Mouse (Mus musculus) left cerebral cortex, postnatal 14 days (tissue): ENCODE measurements around the gene Zmynd8. TPM values are rescaled to one million over a fixed set of nuclear protein-coding genes. Genes with fewer than 3 reads are reported as not detected.
A peak's percentile ranks its signal among the peaks of the same experiment; 100 is the strongest.
"Not testable (repeated sequence)": the region's sequence is repeated elsewhere in the genome, so short reads cannot be mapped to it uniquely, and the experiment has no call there.

Source experiments
- DNase-seq, 2 experiments: peaks; one replicate each; pipeline ENCODE4 v3.0.0; 2021 to 2022; ENCODE audit warnings: low spot score in 2 of 2, mixed read lengths in 1 of 2
- intact Hi-C: fragments of 180-260 bp; cut with DNase I; formaldehyde crosslinking; loops from one replicate; pipeline ENCODE4 v1.15.1; 2025
- total RNA-seq, 2 experiments: library from RNA; stranded (reverse); gene quantifications; 2 replicates each; pipeline ENCODE4 v1.2.3; 2021

Zmynd8 gene
- total RNA-seq, 2 experiments from 2014 or later, result 130 to 171 TPM

DNA sequence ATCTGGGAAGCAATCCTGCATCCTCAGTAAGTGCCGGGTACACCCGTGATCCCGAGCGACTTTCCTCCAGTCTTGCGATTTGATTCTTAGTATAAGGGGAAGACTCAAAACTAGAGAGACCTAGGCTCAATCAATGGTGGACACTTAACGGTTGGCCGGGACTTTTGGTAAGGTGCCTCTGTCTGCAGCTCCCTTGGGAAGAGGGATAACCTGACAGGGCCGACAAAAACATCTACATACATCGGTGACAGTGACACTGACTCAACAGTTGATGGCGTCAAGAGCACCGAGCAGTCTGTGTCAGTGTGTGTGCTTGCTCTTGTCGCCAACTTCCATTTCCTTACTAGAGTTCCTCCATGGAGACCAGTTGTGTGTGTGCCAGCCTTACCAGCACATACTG lies 77.1 kb downstream of the Zmynd8 start:
- intact Hi-C loops, result loop anchor here (10.0 kb wide), 1 partner anchor 223 kb away; no protein-coding TSS in a partner anchor
- no peak for DNase-seq

DNA sequence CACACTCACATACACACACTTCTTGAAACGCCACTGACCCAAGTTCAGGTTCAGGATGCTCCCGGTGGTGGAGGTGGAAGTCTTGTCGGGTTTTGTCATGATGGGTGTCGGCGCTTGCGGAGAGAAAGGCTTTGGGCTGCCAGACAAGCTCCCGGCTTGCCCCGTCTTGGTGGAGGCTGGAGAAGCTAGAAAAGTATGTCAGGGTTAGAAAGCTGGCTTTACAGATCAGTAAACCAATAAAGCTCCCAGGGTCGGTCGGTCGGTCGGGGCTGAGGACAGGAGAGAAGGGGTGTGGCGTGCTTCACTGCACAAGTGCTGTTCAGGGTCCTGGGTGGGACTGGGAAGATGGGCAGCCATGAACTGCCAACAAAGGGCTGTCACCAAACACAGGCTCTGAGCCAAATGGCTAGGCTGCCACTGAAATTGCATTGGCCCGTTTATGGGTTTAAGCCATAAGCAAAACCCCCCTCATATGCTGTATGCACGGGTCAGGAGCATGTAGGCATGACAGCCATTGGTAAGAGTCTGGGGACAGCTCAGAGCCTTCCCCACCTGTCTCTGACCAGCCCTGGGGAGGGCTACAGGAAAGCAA lies 78.2 kb downstream of the Zmynd8 start:
- DNase-seq, result no peak
- intact Hi-C loops, result loop anchor here (10.0 kb wide), 1 partner anchor 224 kb away; no protein-coding TSS in a partner anchor

DNA sequence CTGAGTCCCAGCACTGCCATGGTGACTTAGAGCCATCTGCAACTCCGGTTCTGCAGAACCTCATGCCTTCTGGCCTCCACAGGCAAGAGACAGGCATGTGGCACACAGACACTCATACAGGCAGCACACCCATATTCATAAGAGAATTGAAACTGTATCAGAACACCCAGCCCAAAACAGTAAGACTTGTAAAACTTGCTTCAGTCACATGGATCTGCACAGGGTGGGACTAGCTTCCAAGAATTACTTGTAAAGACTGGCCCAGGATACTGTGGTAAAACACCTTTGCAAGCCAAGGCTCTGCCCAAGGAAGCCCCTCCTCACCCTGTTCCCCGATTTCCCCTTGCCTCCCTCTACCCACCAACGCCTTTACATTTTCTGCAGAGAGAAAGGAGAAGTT lies 78.7 kb downstream of the Zmynd8 start:
- no peak for DNase-seq
- intact Hi-C loops, result loop anchor here (10.0 kb wide), 1 partner anchor 225 kb away; no protein-coding TSS in a partner anchor

GRCm38 (mm10) chr2:165818985-165819948 lies 79.5 kb downstream of the Zmynd8 start:
- intact Hi-C loops, result loop anchor here (2.0 kb wide), 1 partner anchor 96 kb away; no protein-coding TSS in a partner anchor
- DNase-seq, result peak; percentile 82 to 92

GRCm38 (mm10) chr2:165818570-165818969 lies 80.2 kb downstream of the Zmynd8 start:
- intact Hi-C loops, result loop anchor here (2.0 kb wide), 1 partner anchor 96 kb away; no protein-coding TSS in a partner anchor
- no peak for DNase-seq

DNA sequence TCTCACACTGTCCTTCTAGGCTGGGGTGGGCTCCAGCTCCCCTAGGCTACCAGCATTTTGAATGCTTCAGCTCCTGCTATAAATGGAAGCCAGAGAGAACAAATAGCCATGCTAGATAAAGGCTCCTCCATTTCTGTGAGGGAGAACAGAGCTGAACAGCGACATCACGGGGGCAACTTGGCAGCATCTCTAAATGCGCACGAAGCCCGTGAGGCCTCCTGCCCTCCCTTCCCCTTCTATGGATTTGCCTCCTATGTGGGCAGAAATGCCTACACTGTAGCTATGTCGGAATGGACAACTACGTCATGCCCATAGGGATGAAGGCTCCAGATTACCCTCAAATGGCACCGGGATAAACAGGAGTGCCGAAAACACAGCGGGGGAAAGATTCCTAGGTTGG lies 81.4 kb downstream of the Zmynd8 start:
- DNase-seq, result peak; percentile 62 to 72
- intact Hi-C loops, result no loop called here

DNA sequence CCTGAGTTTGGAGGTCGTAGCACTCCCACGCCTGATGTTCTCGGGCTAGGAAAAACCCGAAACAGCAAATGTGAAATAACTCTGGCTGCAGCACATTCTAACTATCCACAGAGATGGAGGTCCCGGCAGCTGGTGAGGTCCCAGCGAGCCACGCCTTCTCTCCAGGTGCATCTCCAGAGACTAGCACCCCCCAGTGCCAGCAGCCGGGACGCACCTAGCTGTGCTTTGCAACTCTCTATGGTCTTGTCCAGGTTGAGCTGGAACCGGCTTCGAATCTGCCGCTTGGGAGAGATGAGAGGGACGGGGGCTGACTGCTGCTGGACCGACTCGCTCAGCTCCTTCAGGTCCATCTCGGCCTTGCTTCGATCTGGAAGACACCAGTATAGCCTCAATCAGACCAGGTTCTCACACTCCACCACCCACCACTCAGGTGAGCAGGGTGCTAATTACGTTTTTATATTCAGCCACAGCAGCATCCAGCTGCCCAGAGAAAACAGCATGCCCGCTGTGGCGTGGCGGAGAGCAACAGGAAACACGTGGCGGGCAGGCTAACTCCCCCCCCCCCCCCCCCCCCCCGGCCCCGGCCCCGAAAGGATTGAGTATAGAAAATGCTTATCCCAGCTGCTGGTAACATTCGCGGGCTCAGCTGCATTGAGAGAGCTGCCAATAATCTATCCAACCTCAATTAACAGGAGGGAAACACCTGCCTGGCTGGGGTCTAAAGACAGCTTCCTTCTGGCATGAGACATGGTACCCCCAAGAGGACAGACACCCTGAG lies 83.5 kb downstream of the Zmynd8 start:
- no peak for DNase-seq
- intact Hi-C loops, result no loop called here

GRCm38 (mm10) chr2:165812889-165813288 lies 85.9 kb downstream of the Zmynd8 start:
- no peak for DNase-seq
- intact Hi-C loops, result no loop called here

GRCm38 (mm10) chr2:165811536-165811935 lies 87.3 kb downstream of the Zmynd8 start:
- intact Hi-C loops, result no loop called here
- DNase-seq, result peak; percentile 75 to 81

DNA sequence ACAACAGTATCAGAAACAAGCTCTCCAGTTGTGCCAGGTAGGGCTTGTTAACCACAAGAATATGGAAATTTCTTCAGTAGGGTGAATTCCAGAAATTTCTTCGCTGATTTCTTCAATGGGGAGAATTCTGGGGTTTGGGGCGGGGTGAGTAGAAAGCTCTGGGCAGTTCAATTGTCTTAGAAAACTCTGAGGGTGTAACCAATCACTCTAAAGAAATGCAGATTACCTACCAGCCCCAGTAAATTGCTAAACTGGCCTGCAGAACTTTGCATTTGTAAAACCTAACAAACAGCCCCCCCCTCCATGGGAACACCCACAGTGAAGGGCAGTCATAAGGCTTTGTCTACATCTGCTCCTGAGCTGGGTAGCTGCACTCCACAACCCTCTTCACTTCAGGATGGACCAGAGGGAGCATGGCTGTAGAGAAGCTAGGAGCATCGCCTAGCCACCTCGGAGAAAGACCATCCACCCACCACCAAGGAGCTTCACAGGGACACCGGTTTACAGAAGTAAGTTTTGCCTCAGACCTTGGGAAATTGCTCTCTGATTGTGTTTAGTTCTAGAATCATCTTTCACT lies 88.8 kb downstream of the Zmynd8 start:
- no peak for DNase-seq
- intact Hi-C loops, result no loop called here

GRCm38 (mm10) chr2:165809091-165809490 lies 89.7 kb downstream of the Zmynd8 start:
- intact Hi-C loops, result no loop called here
- DNase-seq, result no peak

- intact Hi-C loops, result no loop called here
- DNase-seq, result no peak
Observed at GRCm38 (mm10) chr2:165808179-165808975, 90.4 kb downstream of the Zmynd8 start.

GRCm38 (mm10) chr2:165800174-165800573 lies 98.6 kb downstream of the Zmynd8 start:
- intact Hi-C loops, DNase-seq: not testable (repeated sequence)

- intact Hi-C loops, result no loop called here
Observed at GRCm38 (mm10) chr2:165797876-165798275, 100.9 kb downstream of the Zmynd8 start.

DNA sequence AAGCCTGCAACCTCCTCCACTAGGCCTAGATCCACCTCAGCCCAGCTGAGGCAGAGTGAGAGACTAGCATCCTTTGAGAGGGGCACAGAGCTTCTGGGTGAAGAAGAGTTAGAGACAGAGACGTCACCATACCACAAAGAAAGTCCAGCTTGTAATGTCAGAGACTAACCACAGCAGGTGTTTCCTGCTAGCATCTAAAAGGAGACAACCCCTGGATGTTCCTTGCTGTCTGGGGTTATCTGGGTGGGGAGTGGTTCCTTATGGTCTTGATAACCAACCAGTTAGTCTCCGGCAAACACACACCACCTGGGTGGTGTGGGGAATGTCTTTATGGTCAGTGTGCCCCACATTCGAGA lies 105.6 kb downstream of the Zmynd8 start:
- intact Hi-C loops, result no loop called here
- no peak for DNase-seq

More at GRCm38 (mm10) chr2:165797876-165798275, 100.9 kb downstream of the Zmynd8 start:
- no peak for DNase-seq

- no peak for DNase-seq
Observed at GRCm38 (mm10) chr2:165792431-165793282, 106.2 kb downstream of the Zmynd8 start.

DNA sequence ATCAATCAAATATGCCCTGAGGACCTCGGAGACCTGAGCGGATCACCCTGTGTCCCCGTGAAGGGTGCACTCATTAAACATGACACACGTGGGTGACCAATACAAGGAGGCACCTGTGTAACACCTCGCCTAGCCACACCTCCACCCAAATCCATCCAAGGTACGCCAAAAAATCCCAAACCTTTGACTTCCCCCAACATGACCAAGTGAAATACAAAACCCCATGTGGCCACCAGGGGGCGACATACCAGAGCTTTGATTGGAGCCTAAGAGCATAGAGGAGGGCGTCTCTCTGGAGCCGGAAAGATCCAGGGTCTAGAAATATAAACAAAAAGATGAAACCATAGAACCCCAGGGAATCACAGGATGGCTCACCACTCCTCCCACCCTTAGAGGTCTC lies 107.2 kb downstream of the Zmynd8 start:
- intact Hi-C loops, result no loop called here
- DNase-seq, result peak; percentile 61 to 65

More at GRCm38 (mm10) chr2:165792431-165793282, 106.2 kb downstream of the Zmynd8 start:
- intact Hi-C loops, result no loop called here

DNA sequence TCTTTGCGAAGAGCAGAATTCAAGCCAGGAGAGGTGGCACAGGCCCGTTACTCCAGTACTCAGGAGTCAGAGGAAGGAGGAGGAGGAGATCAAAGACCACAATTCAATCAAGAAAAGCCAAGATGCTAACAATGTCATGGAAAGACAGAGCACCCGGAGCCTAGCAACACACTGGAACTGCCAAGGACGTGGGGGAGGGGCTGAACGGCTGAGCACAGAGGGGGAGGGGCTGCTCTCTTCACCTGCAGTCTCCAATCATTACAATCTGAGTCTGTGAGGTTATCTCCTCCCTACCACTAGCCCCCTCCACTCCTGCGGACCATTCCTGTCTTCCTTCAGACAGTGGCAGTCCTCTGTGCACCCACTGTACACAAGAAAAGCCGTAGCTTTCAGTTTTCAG lies 107.8 kb downstream of the Zmynd8 start:
- intact Hi-C loops, result no loop called here
- no peak for DNase-seq
